Mouse (Mus musculus): ENCODE data around the gene Sfxn5. TPM values are rescaled to one million over a fixed set of nuclear protein-coding genes. Genes with fewer than 3 reads are reported as not detected.

The Sfxn5 gene
- total and polyA plus RNA-seq, 2 experiments from 2014 or later, result 76.1 to 135 TPM

GRCm38 (mm10) chr6:85369181-85369860, 36.1 kb upstream of the Sfxn5 start:
- Histone ChIP-seq H3K4me3 (ENCODE audit: low read depth, low read length) (no peak overlapping the region), H3K4me1 (ENCODE audit: insufficient read depth, low read length) (peaks cover 15% of the 10 kb centered on the region), H3K27me3 (ENCODE audit: insufficient read depth, low read length) (no peaks in the 10 kb centered on the region), H3K4me2 (ENCODE audit: low read depth, low read length, poor library complexity, severe bottlenecking) (no peak overlapping the region), H3K27ac (ENCODE audit: low read depth, low read length) (0 out of 2 replicates have a peak overlapping the region, but pooled peaks have one; percentile 18), H3K9ac (replicated peaks; ENCODE audit: low read length, poor library complexity, severe bottlenecking) (no peak overlapping the region), H3K9me3 (ENCODE audit: low read length) (no peaks in the 10 kb centered on the region), H3K36me3 (ENCODE audit: insufficient read depth, low read length) (no peaks in the 10 kb centered on the region; the same call in 1 of the 2 replicates)
- peak; percentile 14 for DNase-seq (ENCODE audit: low spot score)
- WGBS, result 85% methylated on average over 5 of the region's 5 CpGs
- TF ChIP-seq CTCF (IDR thresholded peaks at IDR 0.05), result no peak
- no peak for ATAC-seq (ENCODE audit: low FRiP score)

DNA sequence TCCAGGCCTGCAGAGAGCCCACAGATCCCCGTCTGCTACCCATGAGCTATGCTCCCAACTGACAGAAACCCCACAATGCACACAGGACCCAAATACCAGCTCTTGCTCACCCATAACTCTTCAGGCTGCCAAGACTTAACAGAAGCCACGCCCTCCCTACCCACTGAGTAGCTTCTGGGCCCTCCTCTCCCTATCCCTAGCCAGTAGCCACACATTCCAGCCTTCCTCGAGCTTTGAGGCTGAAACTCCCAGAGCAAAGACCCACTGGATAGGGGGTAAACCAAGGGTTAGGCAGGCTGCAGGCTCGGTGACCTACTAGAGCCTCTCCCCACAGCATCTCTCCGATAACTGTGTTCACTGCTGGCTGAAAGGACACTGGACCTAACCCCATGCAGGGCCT, 35.5 kb upstream of the Sfxn5 start:
- no peak overlapping the region for H3K4me2 ChIP-seq (ENCODE audit: low read depth, low read length, poor library complexity, severe bottlenecking)
- DNase-seq (ENCODE audit: low spot score), result no peak
- H3K36me3 ChIP-seq (ENCODE audit: insufficient read depth, low read length), result no peaks in the 10 kb centered on the region; the same call in 1 of the 2 replicates
- 63% methylated on average over 5 of the region's 5 CpGs for WGBS
- ATAC-seq (ENCODE audit: low FRiP score), result no peak
- H3K4me3 ChIP-seq (ENCODE audit: low read depth, low read length), result no peak overlapping the region
- no peaks in the 10 kb centered on the region for H3K9me3 ChIP-seq (ENCODE audit: low read length)
- H3K9ac ChIP-seq (replicated peaks; ENCODE audit: low read length, poor library complexity, severe bottlenecking), result no peak overlapping the region
- peaks cover 15% of the 10 kb centered on the region for H3K4me1 ChIP-seq (ENCODE audit: insufficient read depth, low read length)
- no peaks in the 10 kb centered on the region for H3K27me3 ChIP-seq (ENCODE audit: insufficient read depth, low read length)
- no peak for TF ChIP-seq CTCF (IDR thresholded peaks at IDR 0.05)
- no peak overlapping the region; the same call in 1 of the 2 replicates for H3K27ac ChIP-seq (ENCODE audit: low read depth, low read length)

DNA sequence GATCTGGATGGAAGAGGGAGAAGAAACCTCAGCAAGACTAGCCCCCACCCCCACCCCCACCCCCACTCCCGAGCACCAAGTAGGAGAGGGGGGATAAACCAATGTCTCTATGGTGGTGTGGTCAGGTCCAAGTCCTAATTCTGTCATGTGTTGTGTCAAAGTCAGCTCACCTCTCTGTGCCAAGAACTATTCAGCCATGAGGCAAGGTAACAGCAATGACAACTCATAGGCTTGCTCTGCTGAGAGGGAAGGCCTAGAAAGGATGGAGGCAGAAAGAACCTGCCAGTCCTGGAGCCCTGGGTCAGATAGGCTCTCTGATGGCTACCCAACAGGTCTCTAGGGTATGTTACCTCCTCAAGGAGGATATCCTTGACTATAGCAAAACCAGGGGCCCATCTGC, 34.9 kb upstream of the Sfxn5 start:
- Histone ChIP-seq H3K36me3 (ENCODE audit: insufficient read depth, low read length) (no peaks in the 10 kb centered on the region; the same call in 1 of the 2 replicates), H3K4me1 (ENCODE audit: insufficient read depth, low read length) (peaks cover 11% of the 10 kb centered on the region), H3K4me3 (ENCODE audit: low read depth, low read length) (no peak overlapping the region), H3K9ac (replicated peaks; ENCODE audit: low read length, poor library complexity, severe bottlenecking) (no peak overlapping the region), H3K27ac (ENCODE audit: low read depth, low read length) (no peak overlapping the region), H3K9me3 (ENCODE audit: low read length) (no peaks in the 10 kb centered on the region), H3K27me3 (ENCODE audit: insufficient read depth, low read length) (no peaks in the 10 kb centered on the region), H3K4me2 (ENCODE audit: low read depth, low read length, poor library complexity, severe bottlenecking) (no peak overlapping the region)
- TF ChIP-seq CTCF (IDR thresholded peaks at IDR 0.05), result no peak
- WGBS, result 91% methylated on average over 1 of the region's 1 CpGs
- ATAC-seq (ENCODE audit: low FRiP score) (no peak), DNase-seq (ENCODE audit: low spot score) (no peak)

GRCm38 (mm10) chr6:85366387-85366786, 33.2 kb upstream of the Sfxn5 start:
- ATAC-seq (ENCODE audit: low FRiP score), result no peak
- no peak for DNase-seq (ENCODE audit: low spot score)

GRCm38 (mm10) chr6:85364439-85364838, 31.2 kb upstream of the Sfxn5 start:
- ATAC-seq (ENCODE audit: low FRiP score), result no peak
- 79% methylated on average over 5 of the region's 5 CpGs for WGBS
- Histone ChIP-seq H3K4me3 (ENCODE audit: low read depth, low read length) (no peak overlapping the region), H3K36me3 (ENCODE audit: insufficient read depth, low read length) (no peaks in the 10 kb centered on the region; the same call in 1 of the 2 replicates), H3K4me2 (ENCODE audit: low read depth, low read length, poor library complexity, severe bottlenecking) (no peak overlapping the region), H3K9ac (replicated peaks; ENCODE audit: low read length, poor library complexity, severe bottlenecking) (no peak overlapping the region; the same call in 1 of the 2 replicates), H3K4me1 (ENCODE audit: insufficient read depth, low read length) (no peaks in the 10 kb centered on the region), H3K9me3 (ENCODE audit: low read length) (no peaks in the 10 kb centered on the region), H3K27ac (ENCODE audit: low read depth, low read length) (no peak overlapping the region), H3K27me3 (ENCODE audit: insufficient read depth, low read length) (no peaks in the 10 kb centered on the region)
- no peak for DNase-seq (ENCODE audit: low spot score)
- TF ChIP-seq CTCF (IDR thresholded peaks at IDR 0.05), result no peak

More at GRCm38 (mm10) chr6:85366387-85366786, 33.2 kb upstream of the Sfxn5 start:
- no peaks in the 10 kb centered on the region; the same call in 1 of the 2 replicates for H3K36me3 ChIP-seq (ENCODE audit: insufficient read depth, low read length)
- H3K4me1 ChIP-seq (ENCODE audit: insufficient read depth, low read length), result no peaks in the 10 kb centered on the region
- no peak overlapping the region for H3K4me2 ChIP-seq (ENCODE audit: low read depth, low read length, poor library complexity, severe bottlenecking)
- H3K9me3 ChIP-seq (ENCODE audit: low read length), result no peaks in the 10 kb centered on the region
- no peak overlapping the region for H3K4me3 ChIP-seq (ENCODE audit: low read depth, low read length)
- no peaks in the 10 kb centered on the region for H3K27me3 ChIP-seq (ENCODE audit: insufficient read depth, low read length)
- WGBS, result 45% methylated on average over 1 of the region's 1 CpGs
- H3K27ac ChIP-seq (ENCODE audit: low read depth, low read length), result no peak overlapping the region
- no peak for TF ChIP-seq CTCF (IDR thresholded peaks at IDR 0.05)
- H3K9ac ChIP-seq (replicated peaks; ENCODE audit: low read length, poor library complexity, severe bottlenecking), result no peak overlapping the region

GRCm38 (mm10) chr6:85363906-85364260, 30.7 kb upstream of the Sfxn5 start:
- Histone ChIP-seq H3K9ac (replicated peaks; ENCODE audit: low read length, poor library complexity, severe bottlenecking) (no peak overlapping the region), H3K27me3 (ENCODE audit: insufficient read depth, low read length) (no peaks in the 10 kb centered on the region), H3K36me3 (ENCODE audit: insufficient read depth, low read length) (no peaks in the 10 kb centered on the region; the same call in 1 of the 2 replicates), H3K4me2 (ENCODE audit: low read depth, low read length, poor library complexity, severe bottlenecking) (no peak overlapping the region), H3K4me3 (ENCODE audit: low read depth, low read length) (no peak overlapping the region), H3K9me3 (ENCODE audit: low read length) (no peaks in the 10 kb centered on the region), H3K4me1 (ENCODE audit: insufficient read depth, low read length) (no peaks in the 10 kb centered on the region), H3K27ac (ENCODE audit: low read depth, low read length) (no peak overlapping the region)
- DNase-seq (ENCODE audit: low spot score) (no peak), ATAC-seq (ENCODE audit: low FRiP score) (no peak)
- WGBS, result 86% methylated on average over 4 of the region's 4 CpGs
- TF ChIP-seq CTCF (IDR thresholded peaks at IDR 0.05), result no peak

Data from midbrain, postnatal 0 days (tissue).